31 mouse cellular contexts compared by ENCODE assay signal in genomic region chr6:51573136-51573535, GRCm38 (mm10).
"Had no signal": no experiment of that assay in that cellular context is flagged by ENCODE, and none has a peak within 500 bp of the region (broad histone marks: within the 10 kb centered on the region; RNA-seq: fewer than 3 reads in every experiment).

No protein-coding gene starts in this region.

- H3K4me3 ChIP-seq: left cerebral cortex, adult 2 months; limb, embryonic 10.5 days; limb, embryonic 12.5 days; limb, embryonic 13.5 days; limb, embryonic 15.5 days; liver, embryonic 12.5 days; liver, embryonic 13.5 days; liver, embryonic 15.5 days; lung, embryonic 15.5 days; megakaryocyte, embryonic 14.5 days; midbrain, embryonic 10.5 days; midbrain, embryonic 12.5 days; midbrain, embryonic 13.5 days; midbrain, embryonic 15.5 days; myocyte had no signal

- H3K4me2 ChIP-seq: limb, embryonic 12.5 days; limb, embryonic 13.5 days; limb, embryonic 15.5 days; liver, embryonic 11.5 days; liver, embryonic 12.5 days; liver, embryonic 13.5 days; liver, embryonic 15.5 days; lung, embryonic 14.5 days; lung, embryonic 15.5 days; midbrain, embryonic 11.5 days; midbrain, embryonic 12.5 days; midbrain, embryonic 13.5 days; midbrain, embryonic 15.5 days had no signal

- ATAC-seq: liver, embryonic 12.5 days; lung, postnatal 0 days; midbrain, embryonic 13.5 days; midbrain, embryonic 15.5 days; midbrain, embryonic 16.5 days had no signal

- H3K9me3 ChIP-seq: limb, embryonic 10.5 days; limb, embryonic 12.5 days; limb, embryonic 13.5 days; limb, embryonic 15.5 days; liver, embryonic 12.5 days; liver, embryonic 13.5 days; liver, embryonic 15.5 days; lung, embryonic 15.5 days; megakaryocyte, embryonic 14.5 days; midbrain, embryonic 10.5 days; midbrain, embryonic 12.5 days; midbrain, embryonic 13.5 days; midbrain, embryonic 15.5 days had no signal

- H3K36me3 ChIP-seq: limb, embryonic 10.5 days; limb, embryonic 12.5 days; limb, embryonic 15.5 days; liver, embryonic 12.5 days; liver, embryonic 13.5 days; liver, embryonic 15.5 days; lung, embryonic 15.5 days; midbrain, embryonic 15.5 days had no signal

- H3K9ac ChIP-seq: limb, embryonic 12.5 days; limb, embryonic 13.5 days; limb, embryonic 15.5 days; liver, embryonic 12.5 days; liver, embryonic 13.5 days; liver, embryonic 14.5 days; liver, embryonic 15.5 days; lung, embryonic 14.5 days; lung, embryonic 15.5 days; midbrain, embryonic 12.5 days; midbrain, embryonic 13.5 days; midbrain, embryonic 15.5 days had no signal

- H3K4me1 ChIP-seq: limb, embryonic 15.5 days; liver, embryonic 12.5 days; liver, embryonic 13.5 days; liver, embryonic 15.5 days; lung, embryonic 15.5 days; megakaryocyte, embryonic 14.5 days; midbrain, embryonic 12.5 days; midbrain, embryonic 13.5 days; midbrain, embryonic 15.5 days had no signal

- H3K27ac ChIP-seq: left cerebral cortex, adult 2 months; limb, embryonic 10.5 days; limb, embryonic 12.5 days; limb, embryonic 13.5 days; limb, embryonic 15.5 days; liver, embryonic 12.5 days; liver, embryonic 13.5 days; liver, embryonic 14.5 days; liver, embryonic 15.5 days; lung, embryonic 15.5 days; macrophage; midbrain, embryonic 10.5 days; midbrain, embryonic 12.5 days; midbrain, embryonic 13.5 days; midbrain, embryonic 15.5 days had no signal

- DNase-seq: left cerebral cortex, postnatal 4 days; liver; liver, embryonic 13.5 days; lung, adult 18-20 months; lung, adult 2 months; lung, embryonic 14.5 days; lung, postnatal 10 days; lung, postnatal 14 days; lung, postnatal 36 days; lung, postnatal 4 days; midbrain, embryonic 14.5 days had no signal

- H3K27me3 ChIP-seq: limb, embryonic 12.5 days; limb, embryonic 13.5 days; limb, embryonic 15.5 days; liver, embryonic 12.5 days; liver, embryonic 13.5 days; liver, embryonic 15.5 days; lung, embryonic 15.5 days; midbrain, embryonic 12.5 days; midbrain, embryonic 13.5 days; midbrain, embryonic 15.5 days had no signal
